Comparison of ENCODE assay signal across 13 mouse cellular contexts in the genomic region with DNA sequence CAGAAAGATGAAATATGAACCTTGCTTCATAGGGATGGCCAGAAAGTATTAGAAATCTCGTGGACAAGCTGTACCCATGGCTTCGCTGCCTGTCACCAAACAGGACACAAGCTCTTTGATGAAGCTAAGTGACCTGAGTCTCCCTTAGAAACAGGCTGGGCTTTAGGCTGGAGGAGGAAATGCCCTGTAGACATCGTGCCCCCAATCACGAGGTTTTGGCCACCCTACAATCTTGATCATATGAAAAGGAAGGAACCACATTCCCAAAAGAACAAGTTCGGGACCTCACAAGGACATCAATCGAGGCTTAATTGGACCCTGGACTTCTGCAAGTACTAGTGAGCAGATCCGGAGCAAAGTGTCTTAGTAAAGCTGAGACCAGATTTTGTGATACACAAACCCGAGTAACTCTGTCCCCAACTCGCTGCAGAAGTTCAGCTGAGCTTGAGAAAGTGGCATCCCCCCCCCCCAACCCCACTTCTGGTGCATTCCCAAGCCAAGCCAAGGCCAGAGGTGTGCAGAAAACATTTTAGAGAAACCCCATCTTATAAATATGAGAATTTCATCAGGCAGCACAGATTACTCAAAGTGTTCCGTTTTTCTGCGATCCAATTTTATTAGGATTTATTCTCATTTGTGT. TPM values are rescaled to one million over a fixed set of nuclear protein-coding genes. Genes with fewer than 3 reads are reported as not detected.
DNase-seq lines count a peak whose midpoint lies in the region; ATAC-seq and TF ChIP-seq lines count a peak whose summit lies in the region.
"Had no signal": no experiment of that assay in that cellular context is flagged by ENCODE, and none has a peak within 500 bp of the region (broad histone marks: within the 10 kb centered on the region; RNA-seq: fewer than 3 reads in every experiment).

No protein-coding gene starts in this region.

- H3K4me3 ChIP-seq in layer of hippocampus, adult 2 months = peak overlapping the region; percentile 51
- H3K4me3 ChIP-seq in forebrain, embryonic 15.5 days = peak overlapping the region; percentile 94
- H3K4me3 ChIP-seq in limb, embryonic 13.5 days = peak overlapping the region; percentile 45; the same call in 1 of the 2 replicates
- H3K4me3 ChIP-seq in neural tube, embryonic 15.5 days (replicated peaks) = peak overlapping the region; percentile 56
- no peak overlapping the region for H3K4me3 ChIP-seq in lung, adult 2 months (replicated peaks; ENCODE audit: extremely low read depth, low read depth, low read length)
- no peak overlapping the region for H3K4me3 ChIP-seq in thymus, adult 2 months (ENCODE audit: control insufficient read depth, insufficient read depth, low read length)

- ATAC-seq in forebrain, embryonic 15.5 days (replicated peaks) = no peak
- ATAC-seq in limb, embryonic 13.5 days (ENCODE audit: low FRiP score, low read depth) = no peak
- ATAC-seq in neural tube, embryonic 15.5 days (ENCODE audit: low FRiP score) = no peak

- TF ChIP-seq CTCF in layer of hippocampus, adult 2 months (conservative IDR thresholded peaks at IDR 0.05) = no peak
- TF ChIP-seq CTCF in lung, adult 2 months (IDR thresholded peaks at IDR 0.05; ENCODE audit: insufficient read depth, low read length) = no peak
- TF ChIP-seq CTCF in thymus, adult 2 months (IDR thresholded peaks at IDR 0.05; ENCODE audit: borderline replicate concordance, control insufficient read depth, extremely low read depth, insufficient read depth, low read length, poor library complexity) = no peak

- H3K4me1 ChIP-seq in forebrain, embryonic 15.5 days = peaks cover 76% of the 10 kb centered on the region
- H3K4me1 ChIP-seq in limb, embryonic 13.5 days = peaks cover 28% of the 10 kb centered on the region
- H3K4me1 ChIP-seq in neural tube, embryonic 15.5 days = peaks cover 62% of the 10 kb centered on the region
- no peaks in the 10 kb centered on the region for H3K4me1 ChIP-seq in lung, adult 2 months (ENCODE audit: control insufficient read depth, insufficient read depth, low read length)
- no peaks in the 10 kb centered on the region for H3K4me1 ChIP-seq in thymus, adult 2 months (replicated peaks; ENCODE audit: control insufficient read depth, insufficient read depth, low read length)

- DNase-seq in layer of hippocampus, adult 2 months (ENCODE audit: low spot score in 2 of 2) = no peak
- no peak for DNase-seq in layer of hippocampus, adult 8-10 months (ENCODE audit: low spot score in 2 of 2)
- no peak for DNase-seq in lung, adult 2 months
- DNase-seq in heart, adult 9 months (ENCODE audit: low spot score in 2 of 2) = no peak
- DNase-seq in thymus, adult 2 months = no peak
- DNase-seq: layer of hippocampus, adult 9-11 months; thymus, postnatal 25 days had no signal

- no peaks in the 10 kb centered on the region for H3K27me3 ChIP-seq in forebrain, embryonic 15.5 days
- H3K27me3 ChIP-seq in limb, embryonic 13.5 days = peaks cover 78% of the 10 kb centered on the region
- no peaks in the 10 kb centered on the region for H3K27me3 ChIP-seq in neural tube, embryonic 15.5 days (replicated peaks)
- H3K27me3 ChIP-seq in thymus, adult 2 months (ENCODE audit: control insufficient read depth, insufficient read depth, low read length) = peaks cover 20% of the 10 kb centered on the region

- no peaks in the 10 kb centered on the region for H3K36me3 ChIP-seq in forebrain, embryonic 15.5 days
- H3K36me3 ChIP-seq in limb, embryonic 13.5 days = no peaks in the 10 kb centered on the region
- H3K36me3 ChIP-seq in neural tube, embryonic 15.5 days = no peaks in the 10 kb centered on the region
- H3K36me3 ChIP-seq in thymus, adult 2 months (ENCODE audit: control insufficient read depth, insufficient read depth, low read length) = no peaks in the 10 kb centered on the region
- H3K36me3 ChIP-seq: lung, embryonic 15.5 days had no signal

- peak overlapping the region; percentile 90 for H3K9ac ChIP-seq in forebrain, embryonic 15.5 days (replicated peaks)
- 0 out of 2 replicates have a peak overlapping the region, but pooled peaks have one; percentile 43 for H3K9ac ChIP-seq in limb, embryonic 13.5 days
- peak overlapping the region; percentile 70 for H3K9ac ChIP-seq in neural tube, embryonic 15.5 days (replicated peaks)
- H3K9ac ChIP-seq: lung, embryonic 15.5 days had no signal

- H3K4me2 ChIP-seq in forebrain, embryonic 15.5 days (replicated peaks) = peak overlapping the region; percentile 98
- H3K4me2 ChIP-seq in limb, embryonic 13.5 days (replicated peaks) = peak overlapping the region; percentile 90
- peak overlapping the region; percentile 93 for H3K4me2 ChIP-seq in neural tube, embryonic 15.5 days

- peak overlapping the region; percentile 98 for H3K27ac ChIP-seq in layer of hippocampus, adult 2 months
- H3K27ac ChIP-seq in forebrain, embryonic 15.5 days (replicated peaks) = peak overlapping the region; percentile 100
- no peak overlapping the region for H3K27ac ChIP-seq in limb, embryonic 13.5 days
- peak overlapping the region; percentile 93 for H3K27ac ChIP-seq in neural tube, embryonic 15.5 days (replicated peaks)
- H3K27ac ChIP-seq in thymus, adult 2 months (ENCODE audit: control insufficient read depth, insufficient read depth, low read length) = no peak overlapping the region
- H3K27ac ChIP-seq: lung, embryonic 15.5 days had no signal

- 5% methylated on average over 11 of the region's 11 CpGs for WGBS in forebrain, embryonic 15.5 days
- WGBS in limb, embryonic 13.5 days = 3% methylated on average over 11 of the region's 11 CpGs
- WGBS in neural tube, embryonic 15.5 days = 3% methylated on average over 11 of the region's 11 CpGs
- WGBS in lung, adult 2 months = 4% methylated on average over 11 of the region's 11 CpGs
- 9% methylated on average over 11 of the region's 11 CpGs for WGBS in thymus, adult 2 months

- no peak for TF ChIP-seq POLR2A in lung, adult 2 months (IDR thresholded peaks at IDR 0.05; ENCODE audit: borderline replicate concordance, extremely low read depth, low read depth, low read length)
- no peak for TF ChIP-seq POLR2A in thymus, adult 2 months (IDR thresholded peaks at IDR 0.05; ENCODE audit: control insufficient read depth, extremely low read depth, insufficient read depth, low read length, poor library complexity)

- H3K9me3 ChIP-seq in forebrain, embryonic 15.5 days = no peaks in the 10 kb centered on the region
- no peaks in the 10 kb centered on the region for H3K9me3 ChIP-seq in limb, embryonic 13.5 days
- H3K9me3 ChIP-seq in neural tube, embryonic 15.5 days (replicated peaks) = no peaks in the 10 kb centered on the region
- H3K9me3 ChIP-seq: lung, embryonic 15.5 days had no signal

RNA-seq across cellular contexts. Expression of a gene that starts 10.1 kb away (rescaled TPM):
- total RNA-seq in layer of hippocampus, adult 2 months (2021) = 10 to 100 TPM; 60.7 to 66.4 TPM
- total RNA-seq in layer of hippocampus, adult 8-10 months (2022) = 10 to 100 TPM; 52.0 to 63.0 (median 56.3) TPM
- 49.1 and 52.0 TPM in 2 replicates for polyA plus RNA-seq in forebrain, embryonic 15.5 days (2015; fragmentation: Nextera tagmentation; extraction: Ambion mirVana)
- polyA plus RNA-seq in limb, embryonic 13.5 days (2015; fragmentation: Nextera tagmentation; extraction: Ambion mirVana) = 0.93 and 0.97 TPM in 2 replicates
- 6.9 and 9.5 TPM in 2 replicates for polyA plus RNA-seq in neural tube, embryonic 15.5 days (2015; fragmentation: Nextera tagmentation; extraction: Ambion mirVana)
- 0.06 and 0.07 TPM in 2 replicates for polyA plus RNA-seq in lung, adult 2 months (2012; rRNA removed)
- polyA plus RNA-seq in thymus, adult 2 months (2012; rRNA removed) = 0.06 and 0.09 TPM in 2 replicates
- polyA plus RNA-seq: heart, embryonic 14.5 days; spleen, adult 2 months had no signal

Comparison
In these comparisons a context has a peak if more than half of its experiments do, and no peak if none do; other contexts are left out.
1. H3K27ac ChIP-seq: peak in layer of hippocampus, adult 2 months (single experiment), forebrain, embryonic 15.5 days (single experiment) and neural tube, embryonic 15.5 days (single experiment); none in limb, embryonic 13.5 days (single experiment) and thymus, adult 2 months (single experiment).
2. H3K4me3 ChIP-seq: peak in layer of hippocampus, adult 2 months (single experiment), forebrain, embryonic 15.5 days (single experiment), limb, embryonic 13.5 days (single experiment) and neural tube, embryonic 15.5 days (single experiment); none in lung, adult 2 months (single experiment) and thymus, adult 2 months (single experiment).
3. Peak in every context shown above with its lines, with median percentiles within 50 percentile points of each other: H3K4me2 ChIP-seq and H3K9ac ChIP-seq.